Mouse (Mus musculus): Measurements from ENCODE around the gene Ereg.

Gene Ereg

DNA sequence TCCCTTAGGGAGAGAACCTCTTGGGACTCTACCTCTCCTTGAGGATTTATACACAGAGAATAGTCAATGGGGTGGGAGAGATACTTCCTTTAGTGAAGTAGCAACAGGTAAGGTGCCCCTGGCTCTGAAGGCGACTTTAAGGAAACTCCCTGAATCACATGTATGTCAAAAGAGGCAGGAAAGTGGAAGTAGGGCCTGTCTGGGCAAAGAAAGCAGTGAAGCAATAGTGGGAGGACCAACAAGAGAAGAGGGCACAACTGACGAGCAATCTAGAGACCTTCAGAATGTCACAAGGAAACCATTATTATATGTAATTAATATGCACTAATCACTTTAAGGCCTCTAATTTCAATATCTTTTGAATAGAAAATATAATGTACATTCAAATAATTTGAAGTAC lies 39.5 kb downstream of the Ereg start:
- no peak for DNase-seq

DNA sequence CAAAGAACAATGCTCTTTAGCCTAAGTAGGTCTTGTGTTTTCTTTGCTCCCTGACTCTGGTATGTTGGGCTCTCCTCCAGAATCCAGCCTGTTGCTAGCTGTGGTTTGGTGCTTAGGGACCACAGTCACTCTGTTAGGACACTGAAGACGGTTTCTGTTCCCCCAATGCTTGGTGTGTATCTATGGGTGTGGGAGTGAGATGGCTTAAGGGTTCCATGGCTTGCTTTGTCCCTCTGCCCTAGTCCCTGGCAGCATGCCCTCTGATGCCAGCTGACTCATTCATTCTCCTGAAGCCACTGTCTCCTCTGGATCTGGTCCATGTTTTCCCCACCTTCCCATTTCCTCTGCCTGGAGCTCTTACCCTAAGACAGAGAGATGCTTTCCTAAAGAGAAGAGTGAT lies 40.2 kb downstream of the Ereg start:
- no peak for DNase-seq

DNA sequence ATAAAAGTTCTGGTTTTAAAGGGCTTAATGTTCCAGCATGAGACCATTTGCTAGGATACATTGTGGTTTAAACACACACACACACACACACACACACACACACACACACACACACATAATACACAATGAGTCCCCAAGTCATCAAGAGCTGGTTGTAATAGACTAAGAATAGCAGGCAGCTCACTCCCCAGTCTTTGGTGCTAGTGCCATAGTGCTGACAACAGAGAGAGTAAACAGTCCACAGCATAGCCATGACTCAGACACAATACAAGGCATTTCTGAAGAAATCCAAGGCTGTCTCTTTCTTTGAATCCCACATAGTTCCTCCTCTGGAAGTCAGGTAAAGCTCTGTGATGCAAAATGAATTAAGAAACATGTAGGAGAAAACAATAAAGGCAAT lies 44.2 kb downstream of the Ereg start:
- no peak for DNase-seq

DNA sequence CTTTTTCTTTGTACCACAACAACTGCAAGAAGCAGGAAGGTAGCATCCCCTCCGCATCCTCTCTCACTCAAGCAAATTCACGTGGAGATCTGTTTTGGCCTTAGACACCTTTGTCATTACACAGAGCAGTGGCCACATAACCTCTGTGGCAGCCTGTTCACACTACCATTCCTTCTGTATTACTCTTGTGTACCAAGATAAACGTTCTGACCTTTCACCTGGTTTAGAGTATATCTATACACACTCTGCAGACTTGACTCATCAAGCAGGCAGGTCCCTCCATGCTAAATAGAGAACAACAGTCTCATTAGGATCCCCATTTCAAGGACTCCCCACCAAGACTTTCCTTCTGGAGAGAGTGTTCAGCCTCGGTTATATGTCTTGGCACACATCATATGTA lies 49.0 kb downstream of the Ereg start:
- no peak for DNase-seq

DNA sequence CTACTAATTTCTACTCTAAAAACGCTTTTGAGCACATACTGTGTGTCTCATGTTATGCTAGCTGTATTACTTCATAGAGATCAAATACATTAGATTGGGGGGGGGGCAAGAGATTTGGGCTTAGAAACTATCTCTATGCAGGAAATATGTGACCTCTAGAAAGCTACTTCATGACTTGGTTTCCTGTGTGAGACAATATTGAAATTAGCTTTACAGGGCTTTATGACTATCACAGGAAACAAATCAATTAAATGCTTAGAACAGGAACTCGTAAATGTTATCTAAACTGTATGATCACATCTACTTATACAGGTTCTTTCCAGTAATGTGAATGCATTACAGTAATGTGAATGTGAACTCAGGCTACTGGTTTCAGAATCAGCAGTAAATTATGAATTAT lies 49.7 kb downstream of the Ereg start:
- DNase-seq = no peak

DNA sequence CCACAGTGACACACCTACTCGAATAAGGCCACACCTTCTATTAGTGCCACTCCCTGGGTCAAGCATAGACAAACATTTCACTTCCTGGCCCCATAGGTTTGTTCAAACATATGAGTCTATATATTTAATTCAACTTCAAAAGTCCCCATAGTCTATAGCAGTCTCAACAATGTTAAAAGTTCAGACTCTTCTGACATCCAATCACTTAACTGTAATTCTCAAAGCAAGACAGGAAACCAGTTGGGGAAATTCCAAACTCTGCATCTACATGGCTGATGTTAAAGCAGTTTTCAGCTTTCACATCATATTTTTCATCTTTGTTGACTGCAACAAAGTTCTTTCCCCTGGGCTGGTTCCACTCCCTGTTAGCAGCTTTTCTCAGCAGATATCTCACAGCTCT lies 52.2 kb downstream of the Ereg start:
- no peak for DNase-seq

DNA sequence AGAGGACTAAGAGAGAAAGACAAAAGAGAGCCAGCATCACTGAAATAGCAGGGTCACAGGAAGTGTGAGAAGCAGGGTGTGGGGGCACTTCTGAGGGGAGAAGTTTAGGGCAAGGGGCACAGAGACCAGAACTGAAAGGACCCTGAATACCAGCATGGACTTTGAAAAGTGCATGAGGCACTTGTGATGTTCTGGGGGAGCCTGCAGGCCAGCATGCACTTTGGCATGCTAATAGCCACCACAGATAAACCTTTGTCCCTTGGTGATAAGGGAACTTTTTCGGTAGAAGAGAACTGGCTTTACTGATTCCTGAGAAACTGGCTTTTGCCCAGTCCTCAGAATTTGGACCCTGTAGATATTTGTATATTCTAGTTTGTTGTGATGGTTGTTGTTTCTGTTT lies 60.5 kb downstream of the Ereg start:
- DNase-seq = no peak

DNA sequence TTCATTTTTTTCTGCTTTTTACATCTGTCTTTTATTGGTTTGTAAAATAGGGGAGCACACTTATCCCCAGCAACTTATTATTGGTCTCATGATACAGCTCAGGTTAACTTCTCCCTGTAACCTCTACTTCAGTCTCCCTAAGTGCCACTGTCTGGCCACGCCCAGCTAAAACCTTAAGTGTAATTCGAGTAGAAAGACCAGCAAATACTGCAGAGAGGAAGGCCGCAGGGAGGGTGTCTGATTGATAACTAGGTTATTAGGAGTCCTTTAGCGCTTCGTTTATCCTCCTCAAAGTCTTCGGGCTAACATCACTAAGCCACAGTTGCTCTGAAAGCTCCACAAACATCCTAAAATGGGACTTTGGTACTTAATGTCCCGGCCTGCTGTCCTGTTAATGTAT lies 64.5 kb downstream of the Ereg start:
- DNase-seq = peak; percentile 29

DNA sequence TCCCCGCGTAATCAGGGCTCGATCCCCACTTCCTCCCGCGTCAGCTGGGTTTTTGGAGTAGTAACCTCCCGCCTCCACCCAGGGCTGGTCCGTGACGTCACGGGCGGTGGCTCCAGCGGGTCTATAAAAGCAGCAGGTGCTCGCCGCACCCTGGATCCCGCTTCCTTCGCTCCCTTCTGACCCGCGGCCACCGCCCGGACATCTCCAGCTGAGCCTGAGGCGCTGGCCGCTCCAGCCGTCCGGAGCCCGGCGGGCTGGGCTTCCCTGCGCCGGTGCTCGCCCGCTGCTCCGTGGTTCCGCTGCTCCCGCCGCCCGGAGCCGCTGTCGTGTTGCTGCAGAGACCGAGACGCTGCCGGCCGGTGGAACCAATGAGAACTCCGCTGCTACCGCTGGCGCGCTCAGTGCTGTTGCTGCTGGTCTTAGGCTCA lies 65.0 kb downstream of the Ereg start, which contains the start of gene Areg:
Gene Areg, plus strand, starts transcription at position 154 of the 428 bp plus-strand sequence.
- DNase-seq = peak; percentile 72

DNA sequence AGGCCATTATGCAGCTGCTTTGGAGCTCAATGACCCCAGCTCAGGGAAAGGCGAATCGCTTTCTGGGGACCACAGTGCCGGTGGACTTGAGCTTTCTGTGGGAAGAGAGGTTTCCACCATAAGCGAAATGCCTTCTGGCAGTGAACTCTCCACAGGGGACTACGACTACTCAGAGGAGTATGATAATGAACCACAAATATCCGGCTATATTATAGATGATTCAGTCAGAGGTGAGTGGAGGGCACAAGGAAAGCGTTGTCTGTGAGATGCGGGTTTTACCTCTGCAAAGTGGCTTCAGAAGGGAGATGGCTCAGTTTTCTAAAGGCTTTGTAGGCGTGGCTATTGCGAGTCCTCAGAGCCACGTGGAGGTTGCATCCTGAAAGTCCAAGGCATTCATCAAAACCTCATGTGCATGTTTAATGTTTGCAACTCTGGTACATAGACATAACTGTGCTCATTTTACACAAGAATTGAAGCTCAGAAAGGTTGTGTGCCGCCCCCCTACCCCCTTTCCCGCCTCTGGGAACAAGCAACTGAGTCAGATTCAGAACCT lies 66.5 kb downstream of the Ereg start:
- no peak for DNase-seq
